Mouse (Mus musculus): ENCODE measurements at regions not wholly inside any gene's neighbourhood (a gene's known extent, or its start where the extent isn't known, plus 50 kb on each side); places are given as distances from the start of the nearest gene placed in this dataset.

- no peak for DNase-seq (ENCODE audit: low spot score)
Measured at GRCm38 (mm10) chr2:133436913-133437843, 114.8 kb upstream of the Bmp2 start.

- no peak for DNase-seq (ENCODE audit: low spot score)
Measured at GRCm38 (mm10) chr2:133438018-133438417, 113.9 kb upstream of the Bmp2 start.

GRCm38 (mm10) chr2:133443024-133443423, 108.9 kb upstream of the Bmp2 start:
- no peak for DNase-seq (ENCODE audit: low spot score)

GRCm38 (mm10) chr2:133443490-133443889, 108.5 kb upstream of the Bmp2 start:
- no peak for DNase-seq (ENCODE audit: low spot score)

GRCm38 (mm10) chr2:133452947-133453346, 99.0 kb upstream of the Bmp2 start:
- DNase-seq (ENCODE audit: low spot score): no peak

- no peak for DNase-seq (ENCODE audit: low spot score)
Measured at GRCm38 (mm10) chr2:133455484-133456170, 96.3 kb upstream of the Bmp2 start.

- DNase-seq (ENCODE audit: low spot score): no peak
Measured at GRCm38 (mm10) chr2:133456785-133457184, 95.2 kb upstream of the Bmp2 start.

GRCm38 (mm10) chr2:133458735-133459134, 93.2 kb upstream of the Bmp2 start:
- no peak for DNase-seq (ENCODE audit: low spot score)

- DNase-seq (ENCODE audit: low spot score): no peak
Measured at GRCm38 (mm10) chr2:133460814-133461213, 91.1 kb upstream of the Bmp2 start.

- DNase-seq (ENCODE audit: low spot score): no peak
Measured at GRCm38 (mm10) chr2:133462378-133462777, 89.6 kb upstream of the Bmp2 start.

GRCm38 (mm10) chr2:133467170-133468168, 84.5 kb upstream of the Bmp2 start:
- no peak for DNase-seq (ENCODE audit: low spot score)

GRCm38 (mm10) chr2:133472966-133473744, 78.8 kb upstream of the Bmp2 start:
- DNase-seq (ENCODE audit: low spot score): no peak

GRCm38 (mm10) chr2:133474174-133474573, 77.8 kb upstream of the Bmp2 start:
- no peak for DNase-seq (ENCODE audit: low spot score)

- no peak for DNase-seq (ENCODE audit: low spot score)
Measured at GRCm38 (mm10) chr2:133480870-133481269, 71.1 kb upstream of the Bmp2 start.

- DNase-seq (ENCODE audit: low spot score): no peak
Measured at GRCm38 (mm10) chr2:133481305-133481704, 70.7 kb upstream of the Bmp2 start.

- DNase-seq (ENCODE audit: low spot score): no peak
Measured at GRCm38 (mm10) chr2:133481785-133482184, 70.2 kb upstream of the Bmp2 start.

- DNase-seq (ENCODE audit: low spot score): no peak
Measured at GRCm38 (mm10) chr2:133495443-133495842, 56.5 kb upstream of the Bmp2 start.

GRCm38 (mm10) chr2:133496389-133496788, 55.6 kb upstream of the Bmp2 start:
- DNase-seq (ENCODE audit: low spot score): no peak

- DNase-seq (ENCODE audit: low spot score): no peak
Measured at GRCm38 (mm10) chr2:133497071-133497470, 54.9 kb upstream of the Bmp2 start.

GRCm38 (mm10) chr2:133497541-133498185, 54.3 kb upstream of the Bmp2 start:
- no peak for DNase-seq (ENCODE audit: low spot score)

- DNase-seq (ENCODE audit: low spot score): no peak
Measured at GRCm38 (mm10) chr2:133498186-133498571, 53.8 kb upstream of the Bmp2 start.
